Comparison of ENCODE assay signal across 19 mouse cellular contexts in genomic region chr9:101933946-101934573, GRCm38 (mm10).
DNase-seq lines count a peak whose midpoint lies in the region; ATAC-seq lines count a peak whose summit lies in the region.
"Had no signal": no experiment of that assay in that cellular context is flagged by ENCODE, and none has a peak within 500 bp of the region (broad histone marks: within the 10 kb centered on the region; RNA-seq: fewer than 3 reads in every experiment).

No protein-coding gene starts in this region.

- peak overlapping the region; percentile 54 for H3K27ac ChIP-seq in midbrain, embryonic 12.5 days (replicated peaks)
- H3K27ac ChIP-seq: embryonic facial prominence, embryonic 15.5 days; left cerebral cortex, adult 2 months; limb, embryonic 12.5 days; liver, embryonic 13.5 days; lung, embryonic 15.5 days; stomach, postnatal 0 days had no signal

- H3K4me3 ChIP-seq in midbrain, embryonic 12.5 days: no peak overlapping the region
- H3K4me3 ChIP-seq: embryonic facial prominence, embryonic 15.5 days; left cerebral cortex, adult 2 months; limb, embryonic 12.5 days; liver, embryonic 13.5 days; lung, embryonic 15.5 days had no signal

- DNase-seq in embryo, embryonic 11 days: peak; percentile 22
- no peak for DNase-seq in embryo, embryonic 10 days (ENCODE audit: low spot score)
- peak; percentile 35 for DNase-seq in left cerebral cortex, postnatal 4 days
- DNase-seq in left cerebral cortex, adult 9 months (ENCODE audit: low spot score in 2 of 2): no peak
- no peak for DNase-seq in layer of hippocampus, adult 9-11 months
- no peak for DNase-seq in frontal cortex, postnatal 25 days (ENCODE audit: low spot score in 2 of 2)
- DNase-seq in right cerebral cortex, postnatal 36 days (ENCODE audit: low spot score in 2 of 2): no peak
- DNase-seq: adrenal gland, adult 2 months; cerebellum, adult 11-12 months; kidney, adult 18-20 months; kidney, postnatal 14 days; liver, embryonic 13.5 days; thymus, postnatal 14 days had no signal

- no peak overlapping the region for H3K4me2 ChIP-seq in midbrain, embryonic 12.5 days (replicated peaks)
- H3K4me2 ChIP-seq: embryonic facial prominence, embryonic 15.5 days; limb, embryonic 12.5 days; liver, embryonic 13.5 days; lung, embryonic 15.5 days had no signal

- ATAC-seq in midbrain, embryonic 12.5 days (ENCODE audit: low FRiP score, low read depth): no peak

- H3K9ac ChIP-seq in midbrain, embryonic 12.5 days (replicated peaks): no peak overlapping the region
- H3K9ac ChIP-seq: embryonic facial prominence, embryonic 15.5 days; limb, embryonic 12.5 days; liver, embryonic 13.5 days; lung, embryonic 15.5 days had no signal

- no peaks in the 10 kb centered on the region for H3K9me3 ChIP-seq in midbrain, embryonic 12.5 days
- H3K9me3 ChIP-seq: embryonic facial prominence, embryonic 15.5 days; limb, embryonic 12.5 days; liver, embryonic 13.5 days; lung, embryonic 15.5 days had no signal

- H3K36me3 ChIP-seq in midbrain, embryonic 12.5 days: peaks cover 10% of the 10 kb centered on the region; the same call in 1 of the 2 replicates
- H3K36me3 ChIP-seq: embryonic facial prominence, embryonic 15.5 days; limb, embryonic 12.5 days; liver, embryonic 13.5 days; lung, embryonic 15.5 days had no signal

- 49% methylated on average over 8 of the region's 8 CpGs for WGBS in midbrain, embryonic 12.5 days

- H3K4me1 ChIP-seq in midbrain, embryonic 12.5 days: peaks cover 13% of the 10 kb centered on the region; the same call in 1 of the 2 replicates
- H3K4me1 ChIP-seq: embryonic facial prominence, embryonic 15.5 days; limb, embryonic 12.5 days; lung, embryonic 15.5 days had no signal

- intact Hi-C loops in left cerebral cortex, postnatal 4 days (cut with DNase I): no loop called here

- H3K27me3 ChIP-seq in midbrain, embryonic 12.5 days: no peaks in the 10 kb centered on the region
- H3K27me3 ChIP-seq: embryonic facial prominence, embryonic 15.5 days; liver, embryonic 13.5 days; lung, embryonic 15.5 days had no signal

Comparison
In these comparisons a context has a peak if more than half of its experiments do, and no peak if none do; other contexts are left out.
1. DNase-seq: peak in embryo, embryonic 11 days (single experiment) and left cerebral cortex, postnatal 4 days (single experiment); none in embryo, embryonic 10 days (single experiment), left cerebral cortex, adult 9 months (0 of 2), layer of hippocampus, adult 9-11 months (single experiment), frontal cortex, postnatal 25 days (0 of 2) and right cerebral cortex, postnatal 36 days (0 of 2).